Mouse (Mus musculus) thymus, adult 2 months (tissue): Measurements from ENCODE around the gene Iqcn. TPM values are rescaled to one million over a fixed set of nuclear protein-coding genes. Genes with fewer than 3 reads are reported as not detected.

ENCODE experiments used
- DNase-seq: peaks from one replicate; pipeline ENCODE4 v3.0.0; 2021
- H3K27ac ChIP-seq: fragments of 200-500 bp; 2 replicates; pipeline ENCODE4 v1.5.1; 2012; ENCODE audit warnings: low read length, control low read depth; ENCODE audit not compliant: control insufficient read depth, insufficient read depth
- H3K27me3 ChIP-seq: fragments of 200-500 bp; 2 replicates; pipeline ENCODE4 v1.6.1; 2012; ENCODE audit warnings: mild to moderate bottlenecking, low read length, moderate library complexity, mixed read lengths; ENCODE audit not compliant: control insufficient read depth, insufficient read depth
- H3K36me3 ChIP-seq: fragments of 200-500 bp; 2 replicates; pipeline ENCODE4 v1.6.1; 2012; ENCODE audit warnings: mild to moderate bottlenecking, low read length, moderate library complexity; ENCODE audit not compliant: control insufficient read depth, insufficient read depth
- H3K4me1 ChIP-seq: fragments of 200-500 bp; replicated peaks from 2 replicates; pipeline ENCODE4 v1.6.1; 2012; ENCODE audit warnings: low read length; ENCODE audit not compliant: control insufficient read depth, insufficient read depth
- H3K4me3 ChIP-seq: fragments of 200-500 bp; 2 replicates; pipeline ENCODE4 v1.5.1; 2012; ENCODE audit warnings: mild to moderate bottlenecking, low read length, control low read depth, moderate library complexity; ENCODE audit not compliant: control insufficient read depth, insufficient read depth
- CTCF ChIP-seq: fragments of 200-500 bp; IDR thresholded peaks from 2 replicates; pipeline ENCODE4 v1.5.1; 2012; ENCODE audit warnings: mild to moderate bottlenecking, control low read depth, low read length, moderate library complexity, borderline replicate concordance; ENCODE audit not compliant: control insufficient read depth, poor library complexity, insufficient read depth; ENCODE audit errors: extremely low read depth
- POLR2A ChIP-seq: fragments of 200-500 bp; IDR thresholded peaks from 2 replicates; pipeline ENCODE4 v1.6.1; 2012; ENCODE audit warnings: mild to moderate bottlenecking, low read length, control low read depth, moderate library complexity; ENCODE audit not compliant: control insufficient read depth, poor library complexity, insufficient read depth; ENCODE audit errors: extremely low read depth
- WGBS: fragments of 180-500 bp; shearing (Covaris S2); methylation state at CpG from one replicate; pipeline ENCODE4 v1.1.7; 2018; 5-methylcytosine and 5-hydroxymethylcytosine counted together
- polyA plus RNA-seq: library from polyadenylated mRNA; depleted of rRNA; stranded (reverse); fragments of >200 nt; gene quantifications from 2 replicates; pipeline ENCODE4 v1.2.3, GENCODE M21; 2012

The Iqcn gene
- polyA plus RNA-seq, 1 experiment: 0.28 TPM

GRCm38 (mm10) chr8:70691727-70692231, 11.5 kb upstream of the Iqcn start:
- Histone ChIP-seq H3K27ac (no peak overlapping the region), H3K27me3 (no peaks in the 10 kb centered on the region), H3K4me1 (peaks cover 39% of the 10 kb centered on the region), H3K4me3 (no peak overlapping the region), H3K36me3 (no peaks in the 10 kb centered on the region)
- DNase-seq: no peak
- no peak for TF ChIP-seq POLR2A
- no peak for TF ChIP-seq CTCF
- 80% methylated on average over 20 of the region's 20 CpGs for WGBS

DNA sequence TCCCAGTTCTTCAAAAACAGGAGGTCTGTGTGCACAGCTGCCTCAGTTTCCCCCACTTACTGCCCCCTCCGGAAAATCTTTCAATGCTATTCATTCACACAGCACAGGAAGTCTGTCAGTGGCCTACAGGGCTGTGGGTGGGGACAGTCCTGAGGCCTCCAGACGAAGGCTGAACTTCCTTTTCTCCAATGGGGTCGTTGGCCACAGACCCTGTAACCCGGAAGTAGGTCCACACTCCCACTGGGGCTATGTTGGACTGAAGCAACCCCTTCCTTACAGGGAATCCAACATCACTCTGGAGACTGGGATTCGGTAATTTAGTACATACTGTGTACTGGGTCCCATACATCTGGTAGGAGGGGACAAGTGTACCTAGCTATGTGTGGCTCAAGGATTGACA, 9.6 kb upstream of the Iqcn start:
- H3K4me3 ChIP-seq: no peak overlapping the region
- no peaks in the 10 kb centered on the region for H3K36me3 ChIP-seq
- H3K4me1 ChIP-seq: peaks cover 51% of the 10 kb centered on the region
- H3K27ac ChIP-seq: peak overlapping the region; percentile 19; the same call in 1 of the 2 replicates
- DNase-seq: no peak
- 23% methylated on average over 5 of the region's 5 CpGs for WGBS
- TF ChIP-seq POLR2A: no peak
- no peak for TF ChIP-seq CTCF
- H3K27me3 ChIP-seq: no peaks in the 10 kb centered on the region

- Histone ChIP-seq H3K36me3 (no peaks in the 10 kb centered on the region), H3K27me3 (no peaks in the 10 kb centered on the region), H3K27ac (peak overlapping the region; percentile 88), H3K4me1 (peaks cover 51% of the 10 kb centered on the region), H3K4me3 (peak overlapping the region; percentile 2; the same call in 1 of the 2 replicates)
- no peak for TF ChIP-seq CTCF
- TF ChIP-seq POLR2A: no peak
- DNase-seq: peak; percentile 87
- 4% methylated on average over 32 of the region's 32 CpGs for WGBS
Observed at GRCm38 (mm10) chr8:70695318-70696018, 7.8 kb upstream of the Iqcn start.

GRCm38 (mm10) chr8:70696019-70696885, 7.0 kb upstream of the Iqcn start:
- TF ChIP-seq CTCF: no peak
- TF ChIP-seq POLR2A: 0 out of 2 replicates have a peak, but pooled peaks have one; percentile 21
- peak; percentile 80 for DNase-seq
- Histone ChIP-seq H3K4me3 (peak overlapping the region; percentile 3), H3K36me3 (no peaks in the 10 kb centered on the region), H3K4me1 (peaks cover 54% of the 10 kb centered on the region), H3K27me3 (no peaks in the 10 kb centered on the region), H3K27ac (peak overlapping the region; percentile 88)
- 3% methylated on average over 31 of the region's 31 CpGs for WGBS

- no peak for DNase-seq
- Histone ChIP-seq H3K27ac (peak overlapping the region; percentile 81), H3K4me3 (no peak overlapping the region)
Observed at GRCm38 (mm10) chr8:70696946-70697345, 6.3 kb upstream of the Iqcn start.

GRCm38 (mm10) chr8:70697366-70698250, 5.6 kb upstream of the Iqcn start:
- DNase-seq: no peak
- 67% methylated on average over 12 of the region's 12 CpGs for WGBS
- no peak for TF ChIP-seq CTCF
- no peak for TF ChIP-seq POLR2A
- Histone ChIP-seq H3K27ac (peak overlapping the region; percentile 81), H3K27me3 (no peaks in the 10 kb centered on the region), H3K4me1 (peaks cover 55% of the 10 kb centered on the region), H3K4me3 (peak overlapping the region; percentile 10; the same call in 1 of the 2 replicates), H3K36me3 (no peaks in the 10 kb centered on the region)

More at GRCm38 (mm10) chr8:70696946-70697345, 6.3 kb upstream of the Iqcn start:
- H3K27me3 ChIP-seq: no peaks in the 10 kb centered on the region
- no peaks in the 10 kb centered on the region for H3K36me3 ChIP-seq
- WGBS: 85% methylated on average over 4 of the region's 4 CpGs
- TF ChIP-seq POLR2A (no peak), CTCF (no peak)
- peaks cover 58% of the 10 kb centered on the region for H3K4me1 ChIP-seq
